Mouse (Mus musculus) stomach, embryonic 15.5 days (tissue): ENCODE data around the gene Arhgap8. TPM values are rescaled to one million over a fixed set of nuclear protein-coding genes. Genes with fewer than 3 reads are reported as not detected.

Experiments
- ATAC-seq: fragments of 200-750 bp; cut with Nextera tagmentation; 2 replicates; pipeline ENCODE4 v1.8.0; 2017; ENCODE audit warnings: low read depth, moderate number of reproducible peaks, moderate TSS enrichment; ENCODE audit not compliant: insufficient read depth, low FRiP score
- H3K27ac ChIP-seq: fragments of 300-500 bp; sonication (generic); 2 replicates; pipeline ENCODE4 v1.5.1; 2015; ENCODE audit warnings: mild to moderate bottlenecking, inconsistent platforms
- H3K27me3 ChIP-seq: fragments of 300-500 bp; sonication (generic); replicated peaks from 2 replicates; pipeline ENCODE4 v1.6.1; 2015; ENCODE audit warnings: inconsistent platforms
- H3K36me3 ChIP-seq: fragments of 300-500 bp; sonication (generic); 2 replicates; pipeline ENCODE4 v1.6.1; 2015; ENCODE audit warnings: inconsistent platforms
- H3K4me1 ChIP-seq: fragments of 300-500 bp; sonication (generic); 2 replicates; pipeline ENCODE4 v1.6.1; 2015; ENCODE audit warnings: inconsistent platforms
- H3K4me2 ChIP-seq: fragments of 300-500 bp; sonication (generic); 2 replicates; pipeline ENCODE4 v1.6.1; 2015; ENCODE audit warnings: mild to moderate bottlenecking, inconsistent platforms
- H3K4me3 ChIP-seq: fragments of 300-500 bp; sonication (generic); replicated peaks from 2 replicates; pipeline ENCODE4 v1.5.1; 2015; ENCODE audit warnings: inconsistent platforms
- H3K9ac ChIP-seq: fragments of 300-500 bp; sonication (generic); 2 replicates; pipeline ENCODE4 v1.6.1; 2015; ENCODE audit warnings: inconsistent platforms
- H3K9me3 ChIP-seq: fragments of 300-500 bp; sonication (generic); 2 replicates; pipeline ENCODE4 v1.6.1; 2016; ENCODE audit warnings: inconsistent platforms
- WGBS: fragments of 180-500 bp; shearing (Covaris S2); methylation state at CpG from one replicate; pipeline ENCODE4 v1.1.7; 2015; 5-methylcytosine and 5-hydroxymethylcytosine counted together
- polyA plus RNA-seq: library from polyadenylated mRNA; unstranded; fragments of >200 nt; fragmentation: Nextera tagmentation; extraction: Ambion mirVana; gene quantifications from 2 replicates; pipeline ENCODE4 v1.2.1, GENCODE M21; 2015

The Arhgap8 gene
- polyA plus RNA-seq, 1 experiment from 2014 or later: 10.3 TPM

- Histone ChIP-seq H3K4me2 (peak overlapping the region; percentile 90), H3K9me3 (no peaks in the 10 kb centered on the region), H3K4me3 (peak overlapping the region; percentile 85), H3K36me3 (0 out of 2 replicates have a peak, but pooled peaks cover 3% of the 10 kb centered on the region), H3K4me1 (peaks cover 26% of the 10 kb centered on the region), H3K9ac (peak overlapping the region; percentile 84; the same call in 1 of the 2 replicates), H3K27ac (peak overlapping the region; percentile 89), H3K27me3 (no peaks in the 10 kb centered on the region)
- ATAC-seq: peak; percentile 65
- WGBS: 1% methylated on average over 30 of the region's 31 CpGs
These were observed 38.2 kb upstream of the Arhgap8 start for GRCm38 (mm10) chr15:84681455-84682193.

GRCm38 (mm10) chr15:84682206-84682605 lies 37.6 kb upstream of the Arhgap8 start:
- peak overlapping the region; percentile 85 for H3K4me3 ChIP-seq
- 61% methylated on average over 3 of the region's 3 CpGs for WGBS
- H3K9ac ChIP-seq: no peak overlapping the region
- peak overlapping the region; percentile 89 for H3K27ac ChIP-seq
- 0 out of 2 replicates have a peak, but pooled peaks cover 3% of the 10 kb centered on the region for H3K36me3 ChIP-seq
- peaks cover 26% of the 10 kb centered on the region for H3K4me1 ChIP-seq
- ATAC-seq: no peak
- peak overlapping the region; percentile 90 for H3K4me2 ChIP-seq
- H3K9me3 ChIP-seq: no peaks in the 10 kb centered on the region
- no peaks in the 10 kb centered on the region for H3K27me3 ChIP-seq

GRCm38 (mm10) chr15:84682821-84683220 lies 37.0 kb upstream of the Arhgap8 start:
- ATAC-seq: no peak
- H3K4me3 ChIP-seq: peak overlapping the region; percentile 85
- 0 out of 2 replicates have a peak, but pooled peaks cover 3% of the 10 kb centered on the region for H3K36me3 ChIP-seq
- H3K27ac ChIP-seq: no peak overlapping the region; the same call in 1 of the 2 replicates
- no peak overlapping the region for H3K9ac ChIP-seq
- peaks cover 26% of the 10 kb centered on the region for H3K4me1 ChIP-seq
- H3K27me3 ChIP-seq: no peaks in the 10 kb centered on the region
- peak overlapping the region; percentile 90 for H3K4me2 ChIP-seq
- 77% methylated on average over 5 of the region's 5 CpGs for WGBS
- no peaks in the 10 kb centered on the region for H3K9me3 ChIP-seq

- 70% methylated on average over 5 of the region's 5 CpGs for WGBS
- H3K4me1 ChIP-seq: peaks cover 26% of the 10 kb centered on the region
These were observed 35.3 kb upstream of the Arhgap8 start for GRCm38 (mm10) chr15:84684520-84684919.

GRCm38 (mm10) chr15:84685417-84685816 lies 34.4 kb upstream of the Arhgap8 start:
- H3K4me2 ChIP-seq: no peak overlapping the region
- H3K9ac ChIP-seq: no peak overlapping the region
- no peak overlapping the region for H3K27ac ChIP-seq
- no peak for ATAC-seq
- H3K4me3 ChIP-seq: no peak overlapping the region
- 0 out of 2 replicates have a peak, but pooled peaks cover 9% of the 10 kb centered on the region for H3K36me3 ChIP-seq
- H3K9me3 ChIP-seq: no peaks in the 10 kb centered on the region
- no peaks in the 10 kb centered on the region for H3K27me3 ChIP-seq
- H3K4me1 ChIP-seq: peaks cover 24% of the 10 kb centered on the region
- WGBS: 52% methylated on average over 3 of the region's 3 CpGs

More at GRCm38 (mm10) chr15:84684520-84684919, 35.3 kb upstream of the Arhgap8 start:
- H3K4me2 ChIP-seq: no peak overlapping the region
- no peak overlapping the region for H3K27ac ChIP-seq
- ATAC-seq: no peak
- no peaks in the 10 kb centered on the region for H3K27me3 ChIP-seq
- H3K9me3 ChIP-seq: no peaks in the 10 kb centered on the region
- H3K36me3 ChIP-seq: 0 out of 2 replicates have a peak, but pooled peaks cover 3% of the 10 kb centered on the region
- no peak overlapping the region for H3K9ac ChIP-seq
- H3K4me3 ChIP-seq: no peak overlapping the region

GRCm38 (mm10) chr15:84687904-84688303 lies 31.9 kb upstream of the Arhgap8 start:
- no peak for ATAC-seq
- no peak overlapping the region for H3K4me3 ChIP-seq
- WGBS: 58% methylated on average over 14 of the region's 14 CpGs
- H3K9ac ChIP-seq: no peak overlapping the region
- H3K36me3 ChIP-seq: peaks cover 22% of the 10 kb centered on the region
- no peak overlapping the region for H3K27ac ChIP-seq
- H3K4me1 ChIP-seq: peaks cover 9% of the 10 kb centered on the region; the same call in 1 of the 2 replicates
- no peaks in the 10 kb centered on the region for H3K27me3 ChIP-seq
- H3K4me2 ChIP-seq: no peak overlapping the region
- H3K9me3 ChIP-seq: no peaks in the 10 kb centered on the region

- H3K4me1 ChIP-seq: peaks cover 4% of the 10 kb centered on the region; the same call in 1 of the 2 replicates
- no peaks in the 10 kb centered on the region for H3K9me3 ChIP-seq
- no peak overlapping the region; the same call in 1 of the 2 replicates for H3K27ac ChIP-seq
- H3K4me2 ChIP-seq: no peak overlapping the region
- peaks cover 36% of the 10 kb centered on the region for H3K36me3 ChIP-seq
- 58% methylated on average over 6 of the region's 6 CpGs for WGBS
- H3K9ac ChIP-seq: no peak overlapping the region
- ATAC-seq: no peak
- H3K4me3 ChIP-seq: no peak overlapping the region
- H3K27me3 ChIP-seq: no peaks in the 10 kb centered on the region
These were observed 30.5 kb upstream of the Arhgap8 start for GRCm38 (mm10) chr15:84689356-84689755.

- H3K27ac ChIP-seq: no peak overlapping the region
- 87% methylated on average over 6 of the region's 6 CpGs for WGBS
- H3K4me1 ChIP-seq: no peaks in the 10 kb centered on the region
- no peak overlapping the region for H3K4me3 ChIP-seq
- no peak for ATAC-seq
- H3K4me2 ChIP-seq: no peak overlapping the region
- H3K27me3 ChIP-seq: no peaks in the 10 kb centered on the region
- no peaks in the 10 kb centered on the region for H3K9me3 ChIP-seq
- peaks cover 40% of the 10 kb centered on the region for H3K36me3 ChIP-seq
- H3K9ac ChIP-seq: no peak overlapping the region
These were observed 28.3 kb upstream of the Arhgap8 start for GRCm38 (mm10) chr15:84691513-84691912.

- no peak overlapping the region for H3K27ac ChIP-seq
- no peak overlapping the region for H3K9ac ChIP-seq
- H3K4me2 ChIP-seq: no peak overlapping the region
- WGBS: 84% methylated on average over 7 of the region's 7 CpGs
- no peak for ATAC-seq
- H3K4me1 ChIP-seq: no peaks in the 10 kb centered on the region
- no peaks in the 10 kb centered on the region for H3K27me3 ChIP-seq
- H3K9me3 ChIP-seq: no peaks in the 10 kb centered on the region
- no peak overlapping the region for H3K4me3 ChIP-seq
- peaks cover 40% of the 10 kb centered on the region for H3K36me3 ChIP-seq
These were observed 27.2 kb upstream of the Arhgap8 start for GRCm38 (mm10) chr15:84692645-84693044.

GRCm38 (mm10) chr15:84696021-84696420 lies 23.8 kb upstream of the Arhgap8 start:
- no peak overlapping the region for H3K4me2 ChIP-seq
- no peaks in the 10 kb centered on the region for H3K4me1 ChIP-seq
- no peak overlapping the region for H3K27ac ChIP-seq
- H3K9me3 ChIP-seq: no peaks in the 10 kb centered on the region
- ATAC-seq: no peak
- H3K4me3 ChIP-seq: no peak overlapping the region
- H3K9ac ChIP-seq: no peak overlapping the region
- 64% methylated on average over 4 of the region's 4 CpGs for WGBS
- H3K27me3 ChIP-seq: no peaks in the 10 kb centered on the region
- peaks cover 36% of the 10 kb centered on the region for H3K36me3 ChIP-seq

GRCm38 (mm10) chr15:84697611-84698011 lies 22.2 kb upstream of the Arhgap8 start:
- Histone ChIP-seq H3K36me3 (peaks cover 40% of the 10 kb centered on the region), H3K9me3 (no peaks in the 10 kb centered on the region), H3K9ac (no peak overlapping the region), H3K4me1 (no peaks in the 10 kb centered on the region), H3K4me2 (no peak overlapping the region), H3K27me3 (no peaks in the 10 kb centered on the region), H3K27ac (no peak overlapping the region), H3K4me3 (no peak overlapping the region)
- 76% methylated on average over 11 of the region's 11 CpGs for WGBS
- ATAC-seq: no peak

GRCm38 (mm10) chr15:84698189-84698588 lies 21.7 kb upstream of the Arhgap8 start:
- Histone ChIP-seq H3K4me1 (no peaks in the 10 kb centered on the region), H3K27me3 (no peaks in the 10 kb centered on the region), H3K27ac (no peak overlapping the region), H3K9ac (no peak overlapping the region), H3K4me3 (no peak overlapping the region), H3K9me3 (no peaks in the 10 kb centered on the region), H3K4me2 (no peak overlapping the region), H3K36me3 (peaks cover 38% of the 10 kb centered on the region)
- no peak for ATAC-seq
- 56% methylated on average over 2 of the region's 2 CpGs for WGBS
